Mouse (Mus musculus): ENCODE results near the gene Hunk. TPM values are rescaled to one million over a fixed set of nuclear protein-coding genes. Genes with fewer than 3 reads are reported as not detected.

The Hunk gene
- total RNA-seq, 4 experiments from 2014 or later: 19.2 to 26.1 (median 22.1) TPM

- DNase-seq (ENCODE audit: low spot score in 2 of 2): peak in 1 of 2 experiments; percentile 25
These were observed 4.9 kb downstream of the Hunk start for GRCm38 (mm10) chr16:90390731-90391130.

GRCm38 (mm10) chr16:90394761-90395160, 8.9 kb downstream of the Hunk start:
- DNase-seq (ENCODE audit: low spot score in 2 of 2): no peak

GRCm38 (mm10) chr16:90395996-90396556, 10.3 kb downstream of the Hunk start:
- no peak for DNase-seq (ENCODE audit: low spot score in 2 of 2)

- no peak for DNase-seq (ENCODE audit: low spot score in 2 of 2)
These were observed 11.1 kb downstream of the Hunk start for GRCm38 (mm10) chr16:90396882-90397281.

- no peak for DNase-seq (ENCODE audit: low spot score in 2 of 2)
These were observed 14.5 kb downstream of the Hunk start for GRCm38 (mm10) chr16:90400314-90400713.

- DNase-seq (ENCODE audit: low spot score in 2 of 2): no peak
These were observed 15.3 kb downstream of the Hunk start for GRCm38 (mm10) chr16:90400906-90401666.

- DNase-seq (ENCODE audit: low spot score in 2 of 2): no peak
These were observed 16.5 kb downstream of the Hunk start for GRCm38 (mm10) chr16:90402292-90402691.

GRCm38 (mm10) chr16:90405195-90405594, 19.4 kb downstream of the Hunk start:
- DNase-seq (ENCODE audit: low spot score in 2 of 2): no peak

- DNase-seq (ENCODE audit: low spot score in 2 of 2): no peak
These were observed 19.8 kb downstream of the Hunk start for GRCm38 (mm10) chr16:90405599-90405998.

- DNase-seq (ENCODE audit: low spot score in 2 of 2): no peak
These were observed 21.9 kb downstream of the Hunk start for GRCm38 (mm10) chr16:90407541-90408289.

- no peak for DNase-seq (ENCODE audit: low spot score in 2 of 2)
These were observed 26.6 kb downstream of the Hunk start for GRCm38 (mm10) chr16:90412096-90413082.

GRCm38 (mm10) chr16:90416621-90417020, 30.8 kb downstream of the Hunk start:
- DNase-seq (ENCODE audit: low spot score in 2 of 2): no peak

- DNase-seq (ENCODE audit: low spot score in 2 of 2): no peak
These were observed 32.8 kb downstream of the Hunk start for GRCm38 (mm10) chr16:90418661-90419060.

GRCm38 (mm10) chr16:90421145-90421544, 35.3 kb downstream of the Hunk start:
- DNase-seq (ENCODE audit: low spot score in 2 of 2): no peak

- no peak for DNase-seq (ENCODE audit: low spot score in 2 of 2)
These were observed 35.7 kb downstream of the Hunk start for GRCm38 (mm10) chr16:90421551-90421950.

- DNase-seq (ENCODE audit: low spot score in 2 of 2): no peak
These were observed 36.3 kb downstream of the Hunk start for GRCm38 (mm10) chr16:90422108-90422529.

GRCm38 (mm10) chr16:90423898-90424297, 38.1 kb downstream of the Hunk start:
- DNase-seq (ENCODE audit: low spot score in 2 of 2): no peak

- DNase-seq (ENCODE audit: low spot score in 2 of 2): no peak
These were observed 38.6 kb downstream of the Hunk start for GRCm38 (mm10) chr16:90424391-90424790.

- no peak for DNase-seq (ENCODE audit: low spot score in 2 of 2)
These were observed 40.4 kb downstream of the Hunk start for GRCm38 (mm10) chr16:90426234-90426633.

- no peak for DNase-seq (ENCODE audit: low spot score in 2 of 2)
These were observed 42.2 kb downstream of the Hunk start for GRCm38 (mm10) chr16:90427838-90428630.
